Mouse (Mus musculus) heart, embryonic 14.5 days (tissue): ENCODE data around the gene Clybl. TPM values are rescaled to one million over a fixed set of nuclear protein-coding genes. Genes with fewer than 3 reads are reported as not detected.

Source experiments
- ATAC-seq: fragments of 200-750 bp; cut with Nextera tagmentation; 2 replicates; pipeline ENCODE4 v1.8.0; 2017; ENCODE audit warnings: low read depth, moderate TSS enrichment; ENCODE audit not compliant: insufficient number of reproducible peaks, insufficient read depth, low FRiP score
- H3K27ac ChIP-seq, 2 experiments: fragments of 200-500 bp in 1 of 2; fragments of 300-500 bp in 1 of 2; sonication (generic) in 1 of 2; replicated peaks in 1 of 2; 2 replicates each; pipeline ENCODE4 v1.5.1; 2012 to 2014; ENCODE audit warnings: low read depth in 2 of 2, low read length in 2 of 2, control low read depth in 1 of 2, mild to moderate bottlenecking in 1 of 2, mixed read lengths in 1 of 2; ENCODE audit not compliant: control insufficient read depth in 1 of 2, insufficient read depth in 1 of 2
- H3K27me3 ChIP-seq: fragments of 300-500 bp; sonication (generic); 2 replicates; pipeline ENCODE4 v1.6.1; 2014; ENCODE audit warnings: mild to moderate bottlenecking, low read length, control low read depth; ENCODE audit not compliant: control insufficient read depth, insufficient read depth
- H3K36me3 ChIP-seq: fragments of 300-500 bp; sonication (generic); 2 replicates; pipeline ENCODE4 v1.6.1; 2014; ENCODE audit warnings: mild to moderate bottlenecking, control low read depth, low read length, mixed read lengths; ENCODE audit not compliant: control insufficient read depth, insufficient read depth
- H3K4me1 ChIP-seq, 2 experiments: fragments of 200-500 bp in 1 of 2; fragments of 300-500 bp in 1 of 2; sonication (generic) in 1 of 2; 2 replicates each; pipeline ENCODE4 v1.6.1; 2012 to 2014; ENCODE audit warnings: low read length in 2 of 2, control low read depth in 1 of 2, mixed read lengths in 1 of 2; ENCODE audit not compliant: control insufficient read depth in 2 of 2, insufficient read depth in 2 of 2
- H3K4me2 ChIP-seq: fragments of 300-500 bp; sonication (generic); 2 replicates; pipeline ENCODE4 v1.6.1; 2014; ENCODE audit warnings: mild to moderate bottlenecking, low read length
- H3K4me3 ChIP-seq, 2 experiments: fragments of 200-500 bp in 1 of 2; fragments of 300-500 bp in 1 of 2; sonication (generic) in 1 of 2; 2 replicates each; pipeline ENCODE4 v1.5.1; 2012 to 2014; ENCODE audit warnings: low read length in 2 of 2, mild to moderate bottlenecking in 2 of 2, control low read depth in 1 of 2, low read depth in 1 of 2, moderate library complexity in 1 of 2; ENCODE audit not compliant: control insufficient read depth in 1 of 2, insufficient read depth in 1 of 2
- H3K9ac ChIP-seq: fragments of 300-500 bp; sonication (generic); 2 replicates; pipeline ENCODE4 v1.6.1; 2014; ENCODE audit warnings: mild to moderate bottlenecking, low read length
- H3K9me3 ChIP-seq: fragments of 300-500 bp; sonication (generic); 2 replicates; pipeline ENCODE4 v1.6.1; 2016; ENCODE audit warnings: low read length, control low read depth; ENCODE audit not compliant: control insufficient read depth
- WGBS: fragments of 180-500 bp; shearing (Covaris S2); extraction: QIAGEN DNeasy Blood & Tissue Kit; methylation state at CpG from one replicate; pipeline ENCODE4 v1.1.7; 2014; 5-methylcytosine and 5-hydroxymethylcytosine counted together
- polyA plus RNA-seq: library from polyadenylated mRNA; unstranded; fragments of >200 nt; fragmentation: Nextera tagmentation; extraction: Ambion mirVana; gene quantifications from 2 replicates; pipeline ENCODE4 v1.2.1, GENCODE M21; 2014

Clybl gene
- 94.9 and 100 TPM in 2 replicates for polyA plus RNA-seq

DNA sequence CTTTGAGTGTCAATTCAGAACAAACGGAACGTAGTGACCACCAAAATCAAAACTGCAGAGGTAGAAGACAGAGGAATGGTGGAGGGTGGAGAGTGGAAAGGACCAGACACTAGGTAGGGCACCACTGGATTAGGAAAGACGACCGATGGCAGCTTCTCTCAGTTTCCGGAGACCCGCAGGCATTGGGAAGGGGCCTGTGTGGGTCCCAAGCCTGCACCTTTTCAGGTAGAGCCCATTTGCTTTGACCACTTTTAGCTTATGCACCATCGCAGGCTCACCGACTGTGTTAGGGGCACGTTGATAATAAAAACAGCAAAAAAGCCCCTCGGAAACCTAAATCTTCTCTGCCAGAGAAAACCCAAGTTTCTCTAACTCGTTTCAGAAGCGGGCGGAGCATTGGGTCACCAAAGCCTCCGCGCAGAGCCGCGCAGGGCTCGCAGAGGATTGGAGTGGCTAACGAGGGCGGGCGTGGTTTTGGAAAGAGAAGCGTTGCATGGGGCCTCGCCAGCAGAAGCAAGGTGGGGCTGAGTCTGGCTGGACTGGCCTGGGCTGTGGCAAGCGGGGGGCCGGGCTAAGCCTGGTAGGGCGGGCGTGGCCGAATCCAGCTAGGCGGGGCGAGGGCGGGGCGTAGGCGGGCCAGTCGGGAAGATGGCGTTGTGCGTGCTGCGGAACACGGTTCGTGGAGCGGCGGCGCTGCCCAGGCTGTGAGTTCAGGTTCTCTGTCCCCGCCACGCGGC lies at the start of gene Clybl:
Gene Clybl, plus strand, starts transcription at position 627 of the 737 bp plus-strand sequence.
- peak; percentile 99 for ATAC-seq
- Histone ChIP-seq H3K27ac (peak within 1 kb of the TSS; percentile 1 to 74; a peak in 3 of 4 replicates), H3K4me2 (peak within 1 kb of the TSS; percentile 86), H3K4me1 (peaks cover 6 to 9% of the 10 kb centered on the region in 2 experiments; a peak in 2 of 4 replicates), H3K9me3 (no peaks in the 10 kb centered on the region), H3K27me3 (no peaks in the 10 kb centered on the region), H3K36me3 (no peaks in the 10 kb centered on the region), H3K9ac (peak within 1 kb of the TSS; percentile 72), H3K4me3 (peak within 1 kb of the TSS; percentile 57 to 91)
- 3% methylated on average over 45 of the region's 45 CpGs for WGBS

- no peak overlapping the region for H3K9ac ChIP-seq
- H3K4me2 ChIP-seq = no peak overlapping the region
- 90% methylated on average over 3 of the region's 3 CpGs for WGBS
- H3K36me3 ChIP-seq = peaks cover 61% of the 10 kb centered on the region
- no peak for ATAC-seq
- no peaks in the 10 kb centered on the region for H3K9me3 ChIP-seq
- H3K27ac ChIP-seq = no peak overlapping the region
- H3K4me1 ChIP-seq = no peaks in the 10 kb centered on the region; a peak in 1 of 4 replicates
- no peak overlapping the region for H3K4me3 ChIP-seq
- no peaks in the 10 kb centered on the region for H3K27me3 ChIP-seq
Observed at GRCm38 (mm10) chr14:122136368-122136928, 45.1 kb upstream of the Clybl start.

GRCm38 (mm10) chr14:122137234-122137633 lies 44.3 kb upstream of the Clybl start:
- WGBS = 70% methylated on average over 7 of the region's 7 CpGs
- Histone ChIP-seq H3K36me3 (peaks cover 65% of the 10 kb centered on the region), H3K27ac (no peak overlapping the region), H3K9ac (no peak overlapping the region), H3K4me1 (no peaks in the 10 kb centered on the region; a peak in 1 of 4 replicates), H3K9me3 (no peaks in the 10 kb centered on the region), H3K4me2 (no peak overlapping the region), H3K27me3 (no peaks in the 10 kb centered on the region), H3K4me3 (no peak overlapping the region)
- no peak for ATAC-seq

GRCm38 (mm10) chr14:122140126-122140525 lies 41.4 kb upstream of the Clybl start:
- Histone ChIP-seq H3K4me3 (no peak overlapping the region), H3K27ac (no peak overlapping the region), H3K4me2 (no peak overlapping the region), H3K36me3 (peaks cover 75% of the 10 kb centered on the region), H3K9ac (no peak overlapping the region), H3K9me3 (no peaks in the 10 kb centered on the region), H3K4me1 (no peaks in the 10 kb centered on the region; a peak in 1 of 4 replicates), H3K27me3 (no peaks in the 10 kb centered on the region)
- WGBS = 78% methylated on average over 1 of the region's 1 CpGs
- ATAC-seq = no peak

DNA sequence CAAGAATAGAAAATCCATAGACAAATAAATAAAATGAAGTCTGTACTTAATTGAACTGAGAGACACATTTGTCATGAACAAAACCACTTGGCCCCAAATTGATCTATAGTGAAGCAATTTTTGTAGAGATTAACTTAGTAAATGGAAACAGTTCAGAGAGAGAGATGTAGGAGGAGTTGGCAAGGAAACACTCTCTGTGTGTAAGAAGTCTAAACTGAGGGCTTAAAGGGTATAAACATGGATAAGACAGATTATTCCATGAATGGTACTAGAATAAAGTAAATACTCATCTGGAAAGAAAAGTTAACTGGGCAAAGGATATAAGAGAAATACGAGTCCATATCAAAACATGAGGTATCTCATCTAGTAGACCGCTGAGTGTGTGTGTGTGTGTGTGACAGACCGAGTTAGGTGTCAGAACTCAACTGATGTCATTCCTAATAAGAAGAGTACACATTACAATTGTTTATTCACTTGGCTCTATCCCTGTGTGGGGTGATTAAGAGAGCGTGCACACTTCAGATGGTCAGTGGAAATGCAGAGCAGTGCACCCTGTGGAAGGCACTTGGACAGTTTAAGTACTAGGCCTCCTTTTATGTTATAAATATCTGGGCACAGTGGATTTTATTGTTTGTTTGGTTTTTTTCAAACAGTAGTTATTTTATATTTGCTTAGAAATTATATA lies 37.8 kb upstream of the Clybl start:
- no peaks in the 10 kb centered on the region for H3K4me1 ChIP-seq
- no peak overlapping the region for H3K27ac ChIP-seq
- no peak overlapping the region for H3K9ac ChIP-seq
- H3K4me2 ChIP-seq = no peak overlapping the region
- ATAC-seq = no peak
- no peaks in the 10 kb centered on the region for H3K27me3 ChIP-seq
- H3K9me3 ChIP-seq = no peaks in the 10 kb centered on the region
- no peak overlapping the region for H3K4me3 ChIP-seq
- 84% methylated on average over 4 of the region's 4 CpGs for WGBS
- H3K36me3 ChIP-seq = peaks cover 93% of the 10 kb centered on the region

- H3K4me1 ChIP-seq = no peaks in the 10 kb centered on the region
- H3K4me2 ChIP-seq = no peak overlapping the region
- no peak for ATAC-seq
- H3K36me3 ChIP-seq = peaks cover 94% of the 10 kb centered on the region
- WGBS = 47% methylated on average over 1 of the region's 1 CpGs
- no peak overlapping the region for H3K27ac ChIP-seq
- H3K27me3 ChIP-seq = no peaks in the 10 kb centered on the region
- no peak overlapping the region for H3K4me3 ChIP-seq
- H3K9ac ChIP-seq = no peak overlapping the region
- no peaks in the 10 kb centered on the region for H3K9me3 ChIP-seq
Observed at GRCm38 (mm10) chr14:122145374-122145773, 36.1 kb upstream of the Clybl start.

DNA sequence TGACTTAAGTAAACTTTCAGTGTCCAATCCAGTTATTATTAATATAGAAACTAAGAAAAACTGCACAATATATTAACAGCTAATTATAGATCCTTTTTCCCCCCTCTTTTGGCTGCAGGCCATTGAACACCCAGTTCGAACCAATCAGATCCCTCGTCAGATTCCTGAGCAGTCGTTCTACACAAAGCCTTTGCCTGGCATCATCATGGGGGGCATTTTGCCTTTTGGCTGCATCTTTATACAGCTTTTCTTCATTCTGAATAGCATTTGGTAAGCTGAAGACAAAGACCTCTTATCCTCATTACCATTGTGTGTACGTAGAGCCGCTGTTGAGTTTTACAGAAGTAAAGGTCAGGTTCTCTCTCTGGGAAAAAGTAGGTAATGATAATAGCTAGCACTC lies 30.9 kb upstream of the Clybl start:
- no peak for ATAC-seq
- no peak overlapping the region for H3K27ac ChIP-seq

More for the DNA sequence above, 30.9 kb upstream of the Clybl start:
- no peak overlapping the region for H3K9ac ChIP-seq
- no peaks in the 10 kb centered on the region for H3K9me3 ChIP-seq
- WGBS = 80% methylated on average over 5 of the region's 5 CpGs
- no peaks in the 10 kb centered on the region for H3K4me1 ChIP-seq
- no peak overlapping the region for H3K4me3 ChIP-seq
- peaks cover 95% of the 10 kb centered on the region for H3K36me3 ChIP-seq
- H3K27me3 ChIP-seq = no peaks in the 10 kb centered on the region
- no peak overlapping the region for H3K4me2 ChIP-seq
